Mouse (Mus musculus) liver, adult (tissue): ENCODE data around the gene Speer2.

Experiments used
- GATA4 ChIP-seq: IDR thresholded peaks from 2 replicates; pipeline ENCODE4 v1.6.1; 2014; ENCODE audit warnings: mild to moderate bottlenecking, low read length; ENCODE audit not compliant: insufficient replicate concordance

Speer2 gene

DNA sequence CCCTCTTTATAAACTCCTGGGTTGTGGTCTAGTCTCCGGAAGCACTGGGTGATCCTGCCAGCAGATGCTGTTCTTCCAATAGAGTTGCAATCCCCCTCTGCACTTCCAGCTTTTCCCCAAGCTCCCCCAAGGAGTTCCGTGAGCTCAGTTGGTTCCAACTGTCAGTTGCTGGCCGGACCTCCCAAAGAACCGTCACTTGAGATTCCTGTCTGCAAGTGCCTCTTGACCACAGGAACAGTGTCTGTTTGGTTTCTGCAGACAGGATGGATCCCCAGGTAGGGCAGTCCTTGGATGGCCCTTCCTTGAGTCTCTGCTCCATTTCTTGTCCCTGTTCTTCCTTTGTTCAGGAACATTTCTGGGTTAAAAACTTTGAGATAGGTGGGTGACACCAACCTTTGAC lies at the start of gene Speer2:
Gene Speer2, minus strand, starts transcription at position 101 of the 400 bp plus-strand sequence.
- TF ChIP-seq GATA4: no peak

GRCm38 (mm10) chr16:69904303-69904702 lies 40.8 kb upstream of the Speer2 start:
- TF ChIP-seq GATA4: no peak

- no peak for TF ChIP-seq GATA4
Observed at GRCm38 (mm10) chr16:69880712-69881111, 17.2 kb upstream of the Speer2 start.

GRCm38 (mm10) chr16:69836628-69837027 lies 26.9 kb downstream of the Speer2 start:
- TF ChIP-seq GATA4: no peak

DNA sequence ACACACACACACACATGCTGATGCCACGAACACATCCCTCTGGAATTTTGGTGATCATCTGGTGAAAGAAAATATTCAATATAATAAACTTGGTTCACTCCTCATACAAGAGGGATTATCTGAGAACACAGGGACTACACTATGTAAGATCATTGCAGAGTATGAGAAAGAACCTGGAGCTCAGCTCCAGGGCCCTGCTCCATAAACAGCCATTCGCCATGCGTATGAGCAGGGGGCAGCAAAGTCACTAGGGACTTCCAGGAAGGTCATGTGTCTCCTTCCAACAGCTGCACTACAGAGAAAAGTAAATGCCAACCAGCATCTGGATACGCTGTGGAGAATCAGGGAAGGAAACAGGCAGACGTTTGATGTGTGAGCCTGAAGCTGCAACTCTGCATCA lies 49.9 kb downstream of the Speer2 start:
- no peak for TF ChIP-seq GATA4
